Mouse (Mus musculus) CH12.LX (cell line): ENCODE measurements at regions not wholly inside any gene's neighbourhood (a gene's known extent, or its start where the extent isn't known, plus 50 kb on each side); places are given as distances from the start of the nearest gene placed in this dataset.

ENCODE experiments used
- BHLHE40 ChIP-seq: IDR thresholded peaks from 2 replicates; pipeline ENCODE4 v1.6.1; 2011; ENCODE audit warnings: mild to moderate bottlenecking, low read depth, low read length, improper control_type of control experiment
- CTCF ChIP-seq, 2 experiments: IDR thresholded peaks in 1 of 2; conservative IDR thresholded peaks in 1 of 2; 2 replicates each; pipeline ENCODE4 v1.5.1; 2011 to 2012; ENCODE audit warnings: low read depth in 2 of 2, low read length in 2 of 2, improper control_type of control experiment in 1 of 2, inconsistent platforms in 1 of 2, mild to moderate bottlenecking in 1 of 2, moderate library complexity in 1 of 2
- EP300 ChIP-seq: IDR thresholded peaks from 2 replicates; pipeline ENCODE4 v1.6.1; 2011; ENCODE audit warnings: low read length, improper control_type of control experiment
- JUND ChIP-seq: conservative IDR thresholded peaks from 2 replicates; pipeline ENCODE4 v1.6.1; 2011; ENCODE audit warnings: low read depth, low read length, improper control_type of control experiment
- PAX5 ChIP-seq: IDR thresholded peaks from 2 replicates; pipeline ENCODE4 v1.6.1; 2012; ENCODE audit warnings: low read length, inconsistent platforms, mixed read lengths
- POLR2A ChIP-seq: IDR thresholded peaks from 2 replicates; pipeline ENCODE4 v1.6.1; 2011; ENCODE audit warnings: low read depth, mild to moderate bottlenecking, improper control_type of control experiment, low read length
- POLR2AphosphoS2 ChIP-seq: IDR thresholded peaks from 2 replicates; pipeline ENCODE4 v1.6.1; 2011; ENCODE audit warnings: low read depth, low read length, improper control_type of control experiment
- ZC3H11A ChIP-seq: IDR thresholded peaks from 2 replicates; pipeline ENCODE4 v1.6.1; 2012; ENCODE audit warnings: low read depth, mild to moderate bottlenecking, inconsistent platforms, low read length, improper control_type of control experiment
- ZNF384 ChIP-seq: IDR thresholded peaks from 2 replicates; pipeline ENCODE4 v1.6.1; 2012; ENCODE audit warnings: low read depth, low read length, improper control_type of control experiment, inconsistent platforms

DNA sequence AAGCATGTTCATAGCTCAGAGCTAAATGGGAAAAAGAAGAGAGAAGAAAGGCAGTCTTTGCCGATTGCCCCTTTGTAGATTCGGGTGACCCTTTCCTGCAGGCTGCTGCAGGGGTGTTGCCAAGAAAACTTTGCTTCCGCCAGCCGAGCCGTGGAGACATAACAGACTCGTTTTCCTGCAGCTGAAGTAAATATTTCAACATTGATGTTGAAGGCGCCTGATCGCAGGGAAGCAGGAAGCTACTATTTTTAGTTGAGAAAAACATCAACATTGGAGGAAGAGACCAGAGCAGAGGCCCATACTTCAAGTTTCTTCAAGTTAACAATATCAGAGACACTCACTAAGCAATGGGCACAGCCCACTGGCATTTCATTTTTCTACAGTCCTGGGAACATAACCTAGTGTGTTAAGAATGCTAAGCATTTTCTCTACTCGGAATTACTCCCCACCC lies 211.9 kb downstream of the Gm10260 start:
- TF ChIP-seq CTCF (conservative IDR thresholded peaks at IDR 0.05 in 1 of 2, IDR thresholded peaks at IDR 0.05 in 1 of 2; ENCODE audit: low read depth in 2 of 2, low read length in 2 of 2) (no peak), POLR2A (no peak), ZNF384 (no peak), EP300 (no peak), PAX5 (no peak), ZC3H11A (no peak), POLR2AphosphoS2 (no peak), JUND (no peak), BHLHE40 (no peak)
